Mouse (Mus musculus) lung, postnatal 0 days (tissue): Measurements from ENCODE around the gene Cox7a1.

Experiments
- CTCF ChIP-seq: IDR thresholded peaks from 2 replicates; pipeline ENCODE4 v1.5.1; 2016; ENCODE audit warnings: antibody characterized with exemption, mild to moderate bottlenecking
- EP300 ChIP-seq: IDR thresholded peaks from 2 replicates; pipeline ENCODE4 v1.6.1; 2016; ENCODE audit warnings: antibody characterized with exemption, mild to moderate bottlenecking, control low read depth

DNA sequence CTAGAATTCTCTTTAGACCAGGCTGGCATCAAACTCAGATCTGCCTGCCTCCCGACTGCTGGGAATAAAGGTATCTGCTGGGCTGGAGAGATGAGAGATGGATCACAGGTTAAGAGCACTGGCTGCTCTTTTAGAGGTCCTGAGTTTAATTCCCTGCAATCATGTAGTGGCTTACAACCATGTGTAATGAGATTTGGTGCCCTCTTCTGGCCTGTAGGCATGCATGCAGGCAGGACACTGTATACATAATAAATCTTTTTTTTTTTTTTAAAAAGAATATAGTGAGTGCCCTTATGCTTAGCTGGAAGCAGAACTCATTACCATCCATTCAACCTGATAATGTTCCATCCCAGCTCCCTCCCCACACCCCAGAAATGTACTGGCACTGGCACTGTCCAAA lies 29.9 kb upstream of the Cox7a1 start:
- TF ChIP-seq CTCF (peak; percentile 5; the same call in 1 of the 2 replicates), EP300 (no peak)
